Mouse (Mus musculus) hindbrain, embryonic 11.5 days (tissue): ENCODE measurements at regions not wholly inside any gene's neighbourhood (a gene's known extent, or its start where the extent isn't known, plus 50 kb on each side); places are given as distances from the start of the nearest gene placed in this dataset.
"Not testable (repeated sequence)": the region's sequence is repeated elsewhere in the genome, so short reads cannot be mapped to it uniquely, and the experiment has no call there.

Experiments used
- ATAC-seq: fragments of 200-750 bp; cut with Nextera tagmentation; 2 replicates; pipeline ENCODE4 v1.8.0; 2017; ENCODE audit warnings: mild to moderate bottlenecking, moderate TSS enrichment, moderate library complexity; ENCODE audit not compliant: low FRiP score
- DNase-seq: peaks from one replicate; pipeline ENCODE4 v3.0.0-alpha.2; 2015; ENCODE audit warnings: low spot score
- H3K27ac ChIP-seq: fragments of 300-500 bp; sonication (generic); 2 replicates; pipeline ENCODE4 v1.5.1; 2014; ENCODE audit warnings: mild to moderate bottlenecking, low read depth, low read length
- H3K27me3 ChIP-seq: fragments of 300-500 bp; sonication (generic); 2 replicates; pipeline ENCODE4 v1.6.1; 2014; ENCODE audit warnings: mild to moderate bottlenecking, low read length, moderate library complexity, mixed read lengths; ENCODE audit not compliant: control insufficient read depth, insufficient read depth
- H3K36me3 ChIP-seq: fragments of 300-500 bp; sonication (generic); 2 replicates; pipeline ENCODE4 v1.6.1; 2014; ENCODE audit warnings: mild to moderate bottlenecking, low read length, moderate library complexity, mixed read lengths; ENCODE audit not compliant: control insufficient read depth, insufficient read depth
- H3K4me1 ChIP-seq: fragments of 300-500 bp; sonication (generic); replicated peaks from 2 replicates; pipeline ENCODE4 v1.6.1; 2014; ENCODE audit warnings: low read length, mixed read lengths; ENCODE audit not compliant: control insufficient read depth, insufficient read depth
- H3K4me2 ChIP-seq: fragments of 300-500 bp; sonication (generic); replicated peaks from 2 replicates; pipeline ENCODE4 v1.6.1; 2014; ENCODE audit warnings: mild to moderate bottlenecking, low read depth, low read length
- H3K4me3 ChIP-seq: fragments of 300-500 bp; sonication (generic); 2 replicates; pipeline ENCODE4 v1.5.1; 2014; ENCODE audit warnings: low read depth, low read length
- H3K9ac ChIP-seq: fragments of 300-500 bp; sonication (generic); 2 replicates; pipeline ENCODE4 v1.6.1; 2014; ENCODE audit warnings: low read depth, low read length
- H3K9me3 ChIP-seq: fragments of 300-500 bp; sonication (generic); 2 replicates; pipeline ENCODE4 v1.6.1; 2016; ENCODE audit warnings: low read length; ENCODE audit not compliant: control insufficient read depth
- WGBS: fragments of 180-500 bp; shearing (Covaris S2); extraction: QIAGEN DNeasy Blood & Tissue Kit; methylation state at CpG from one replicate; pipeline ENCODE4 v1.1.7; 2014; 5-methylcytosine and 5-hydroxymethylcytosine counted together

- ATAC-seq, result no peak
- no peak for DNase-seq
- Histone ChIP-seq H3K27me3 (no peaks in the 10 kb centered on the region), H3K4me1 (no peaks in the 10 kb centered on the region), H3K27ac (no peak overlapping the region), H3K4me3 (no peak overlapping the region), H3K36me3 (no peaks in the 10 kb centered on the region), H3K4me2 (no peak overlapping the region), H3K9me3 (no peaks in the 10 kb centered on the region), H3K9ac (no peak overlapping the region)
- 89% methylated on average over 6 of the region's 6 CpGs for WGBS
Observed at GRCm38 (mm10) chr2:107117564-107117963, 58.1 kb upstream of the Fshb start.

GRCm38 (mm10) chr2:107118711-107119474 lies 59.4 kb upstream of the Fshb start:
- Histone ChIP-seq H3K4me3 (no peak overlapping the region), H3K27ac (no peak overlapping the region), H3K4me2 (no peak overlapping the region), H3K9ac (no peak overlapping the region), H3K36me3 (no peaks in the 10 kb centered on the region), H3K9me3 (no peaks in the 10 kb centered on the region), H3K4me1 (no peaks in the 10 kb centered on the region), H3K27me3 (no peaks in the 10 kb centered on the region)
- ATAC-seq (no peak), DNase-seq (no peak)
- 91% methylated on average over 9 of the region's 9 CpGs for WGBS

- 92% methylated on average over 1 of the region's 1 CpGs for WGBS
- DNase-seq (no peak), ATAC-seq (no peak)
- H3K9ac ChIP-seq, result no peak overlapping the region
- no peaks in the 10 kb centered on the region for H3K4me1 ChIP-seq
- H3K4me3 ChIP-seq, result no peak overlapping the region
- H3K27ac ChIP-seq, result no peak overlapping the region
- no peak overlapping the region for H3K4me2 ChIP-seq
- H3K36me3 ChIP-seq, result no peaks in the 10 kb centered on the region
- no peaks in the 10 kb centered on the region for H3K9me3 ChIP-seq
- H3K27me3 ChIP-seq, result no peaks in the 10 kb centered on the region
Observed at GRCm38 (mm10) chr2:107119697-107120096, 60.2 kb upstream of the Fshb start.

- Histone ChIP-seq H3K27me3 (no peaks in the 10 kb centered on the region), H3K4me3 (no peak overlapping the region), H3K4me1 (no peaks in the 10 kb centered on the region), H3K36me3 (no peaks in the 10 kb centered on the region), H3K4me2 (no peak overlapping the region), H3K27ac (no peak overlapping the region), H3K9me3 (no peaks in the 10 kb centered on the region), H3K9ac (no peak overlapping the region)
- ATAC-seq, result no peak
- no peak for DNase-seq
Observed at GRCm38 (mm10) chr2:107133186-107133585, 73.7 kb upstream of the Fshb start.

- Histone ChIP-seq H3K4me1 (no peaks in the 10 kb centered on the region), H3K9ac (no peak overlapping the region), H3K27ac (no peak overlapping the region), H3K4me3 (no peak overlapping the region), H3K4me2 (no peak overlapping the region), H3K36me3 (no peaks in the 10 kb centered on the region), H3K9me3 (no peaks in the 10 kb centered on the region), H3K27me3 (no peaks in the 10 kb centered on the region)
- no peak for DNase-seq
- no peak for ATAC-seq
- WGBS, result 93% methylated on average over 2 of the region's 2 CpGs
Observed at GRCm38 (mm10) chr2:107149317-107149716, 89.9 kb upstream of the Fshb start.

- Histone ChIP-seq H3K9ac (no peak overlapping the region), H3K4me2 (no peak overlapping the region), H3K4me1 (no peaks in the 10 kb centered on the region), H3K9me3 (no peaks in the 10 kb centered on the region), H3K4me3 (no peak overlapping the region), H3K27me3 (no peaks in the 10 kb centered on the region), H3K36me3 (no peaks in the 10 kb centered on the region), H3K27ac (no peak overlapping the region)
- ATAC-seq (no peak), DNase-seq (no peak)
- WGBS, result 93% methylated on average over 2 of the region's 2 CpGs
Observed at GRCm38 (mm10) chr2:107149851-107150250, 90.4 kb upstream of the Fshb start.

- no peaks in the 10 kb centered on the region for H3K36me3 ChIP-seq
- H3K4me2 ChIP-seq, result no peak overlapping the region
- no peaks in the 10 kb centered on the region for H3K4me1 ChIP-seq
- DNase-seq (no peak), ATAC-seq (no peak)
- H3K9ac ChIP-seq, result no peak overlapping the region
- WGBS, result 88% methylated on average over 3 of the region's 3 CpGs
- no peaks in the 10 kb centered on the region for H3K27me3 ChIP-seq
- H3K4me3 ChIP-seq, result no peak overlapping the region
- H3K9me3 ChIP-seq, result no peaks in the 10 kb centered on the region
- H3K27ac ChIP-seq, result no peak overlapping the region
Observed at GRCm38 (mm10) chr2:107150373-107150772, 90.9 kb upstream of the Fshb start.

- no peak for ATAC-seq
- no peak overlapping the region for H3K9ac ChIP-seq
- H3K4me1 ChIP-seq, result no peaks in the 10 kb centered on the region
Observed at GRCm38 (mm10) chr2:107151878-107152277, 92.4 kb upstream of the Fshb start.

GRCm38 (mm10) chr2:107158836-107159402 lies 99.5 kb upstream of the Fshb start:
- 89% methylated on average over 13 of the region's 13 CpGs for WGBS
- H3K36me3 ChIP-seq, H3K9ac ChIP-seq, H3K9me3 ChIP-seq, DNase-seq, H3K27me3 ChIP-seq, H3K27ac ChIP-seq, H3K4me1 ChIP-seq, ATAC-seq, H3K4me3 ChIP-seq, H3K4me2 ChIP-seq: not testable (repeated sequence)

More at GRCm38 (mm10) chr2:107151878-107152277, 92.4 kb upstream of the Fshb start:
- H3K4me2 ChIP-seq, result no peak overlapping the region
- no peaks in the 10 kb centered on the region for H3K9me3 ChIP-seq
- H3K27me3 ChIP-seq, result no peaks in the 10 kb centered on the region
- DNase-seq, result no peak
- no peak overlapping the region for H3K27ac ChIP-seq
- H3K4me3 ChIP-seq, result no peak overlapping the region
- no peaks in the 10 kb centered on the region for H3K36me3 ChIP-seq
